Mouse (Mus musculus): ENCODE measurements around the gene 4833439L19Rik.

DNA sequence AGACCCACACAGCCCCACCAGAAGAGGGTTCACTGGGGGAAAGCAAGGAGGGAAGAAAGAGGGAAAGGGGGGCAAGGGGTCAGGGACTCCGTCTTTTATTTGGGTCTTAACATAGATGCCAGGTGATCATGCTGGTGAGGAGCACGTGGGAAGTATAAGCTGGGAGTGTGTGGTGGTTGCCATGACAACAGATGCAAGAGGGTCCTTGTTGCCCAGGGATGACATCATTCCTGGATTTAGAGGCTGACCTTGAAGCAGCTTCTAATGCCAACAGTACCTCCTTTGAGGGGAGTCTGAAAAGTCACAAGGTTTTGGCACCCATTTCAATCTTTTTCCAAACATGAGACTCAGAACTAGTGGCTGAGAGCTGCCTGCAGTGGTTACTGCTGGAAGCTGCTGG lies 6.4 kb upstream of the 4833439L19Rik start:
- TF ChIP-seq CTCF (IDR thresholded peaks at IDR 0.05; ENCODE audit: low read depth, low read length) (no peak), POLR2A (IDR thresholded peaks at IDR 0.05; ENCODE audit: borderline replicate concordance, low read depth, low read length) (no peak)

Data from bone marrow macrophage, adult 2 months (primary cell).